In genomic region chr19:28009587-28010281, GRCm38 (mm10) we compare ENCODE assay signal across 8 mouse cellular contexts. TPM values are rescaled to one million over a fixed set of nuclear protein-coding genes. Genes with fewer than 3 reads are reported as not detected.
DNase-seq lines count a peak whose midpoint lies in the region; ATAC-seq and TF ChIP-seq lines count a peak whose summit lies in the region.

No protein-coding gene starts in this region.

- peak overlapping the region; percentile 84 for H3K9ac ChIP-seq in embryonic facial prominence, embryonic 15.5 days
- H3K9ac ChIP-seq in hindbrain, embryonic 13.5 days, result peak overlapping the region; percentile 96
- peak overlapping the region; percentile 87 for H3K9ac ChIP-seq in limb, embryonic 14.5 days (ENCODE audit: low read depth, low read length, severe bottlenecking)
- H3K9ac ChIP-seq in midbrain, embryonic 15.5 days, result peak overlapping the region; percentile 99
- H3K9ac ChIP-seq in stomach, embryonic 15.5 days, result peak overlapping the region; percentile 12; the same call in 1 of the 2 replicates

- H3K9me3 ChIP-seq in embryonic facial prominence, embryonic 15.5 days (replicated peaks), result no peaks in the 10 kb centered on the region
- H3K9me3 ChIP-seq in hindbrain, embryonic 13.5 days, result no peaks in the 10 kb centered on the region
- no peaks in the 10 kb centered on the region for H3K9me3 ChIP-seq in limb, embryonic 14.5 days (ENCODE audit: control insufficient read depth, low read length)
- no peaks in the 10 kb centered on the region for H3K9me3 ChIP-seq in midbrain, embryonic 15.5 days
- H3K9me3 ChIP-seq in stomach, embryonic 15.5 days, result no peaks in the 10 kb centered on the region

- peak overlapping the region; percentile 100 for H3K27ac ChIP-seq in embryonic facial prominence, embryonic 15.5 days (replicated peaks)
- peak overlapping the region; percentile 100 for H3K27ac ChIP-seq in hindbrain, embryonic 13.5 days
- H3K27ac ChIP-seq in limb, embryonic 14.5 days (replicated peaks; ENCODE audit: low read depth, low read length), result 0 out of 2 replicates have a peak overlapping the region, but pooled peaks have one; percentile 99
- H3K27ac ChIP-seq in midbrain, embryonic 15.5 days, result peak overlapping the region; percentile 100
- peak overlapping the region; percentile 100 for H3K27ac ChIP-seq in stomach, embryonic 15.5 days

- peak; percentile 15 for DNase-seq in adrenal gland, adult 2 months
- DNase-seq in adrenal gland, postnatal 4 days (ENCODE audit: low spot score in 2 of 2), result no peak
- peak; percentile 2 to 22 for DNase-seq in adrenal gland, postnatal 36 days
- no peak for DNase-seq in limb, embryonic 14.5 days (ENCODE audit: low spot score)

- no peaks in the 10 kb centered on the region for H3K36me3 ChIP-seq in embryonic facial prominence, embryonic 15.5 days
- no peaks in the 10 kb centered on the region for H3K36me3 ChIP-seq in hindbrain, embryonic 13.5 days
- no peaks in the 10 kb centered on the region for H3K36me3 ChIP-seq in limb, embryonic 14.5 days (ENCODE audit: control insufficient read depth, insufficient read depth, low read length)
- H3K36me3 ChIP-seq in midbrain, embryonic 15.5 days (replicated peaks), result no peaks in the 10 kb centered on the region
- no peaks in the 10 kb centered on the region for H3K36me3 ChIP-seq in stomach, embryonic 15.5 days

- under 1% methylated on average over 5 of the region's 5 CpGs for WGBS in embryonic facial prominence, embryonic 15.5 days
- whole genome bisulfite sequencing in hindbrain, embryonic 13.5 days, result 0% methylated on average over 5 of the region's 5 CpGs
- under 1% methylated on average over 5 of the region's 5 CpGs for WGBS in limb, embryonic 14.5 days
- WGBS in midbrain, embryonic 15.5 days, result 3% methylated on average over 5 of the region's 5 CpGs
- under 1% methylated on average over 5 of the region's 5 CpGs for WGBS in stomach, embryonic 15.5 days

- TF ChIP-seq POLR2A in limb, embryonic 14.5 days (IDR thresholded peaks at IDR 0.05; ENCODE audit: borderline replicate concordance, extremely low read depth, insufficient read depth, insufficient read length), result no peak

- H3K4me2 ChIP-seq in embryonic facial prominence, embryonic 15.5 days (replicated peaks), result peak overlapping the region; percentile 55
- H3K4me2 ChIP-seq in hindbrain, embryonic 13.5 days, result peak overlapping the region; percentile 67
- peak overlapping the region; percentile 67 for H3K4me2 ChIP-seq in limb, embryonic 14.5 days (replicated peaks; ENCODE audit: low read depth, low read length, severe bottlenecking)
- peak overlapping the region; percentile 67 for H3K4me2 ChIP-seq in midbrain, embryonic 15.5 days
- peak overlapping the region; percentile 65 for H3K4me2 ChIP-seq in stomach, embryonic 15.5 days

- H3K4me1 ChIP-seq in embryonic facial prominence, embryonic 15.5 days, result no peaks in the 10 kb centered on the region
- H3K4me1 ChIP-seq in hindbrain, embryonic 13.5 days (replicated peaks), result peaks cover 10% of the 10 kb centered on the region
- no peaks in the 10 kb centered on the region; the same call in 1 of the 2 replicates for H3K4me1 ChIP-seq in limb, embryonic 14.5 days (ENCODE audit: control insufficient read depth, insufficient read depth, low read length)
- peaks cover 14% of the 10 kb centered on the region for H3K4me1 ChIP-seq in midbrain, embryonic 15.5 days
- no peaks in the 10 kb centered on the region for H3K4me1 ChIP-seq in stomach, embryonic 15.5 days

- H3K27me3 ChIP-seq in embryonic facial prominence, embryonic 15.5 days, result no peaks in the 10 kb centered on the region
- H3K27me3 ChIP-seq in hindbrain, embryonic 13.5 days, result no peaks in the 10 kb centered on the region
- H3K27me3 ChIP-seq in limb, embryonic 14.5 days (ENCODE audit: control insufficient read depth, insufficient read depth, low read length), result no peaks in the 10 kb centered on the region
- no peaks in the 10 kb centered on the region for H3K27me3 ChIP-seq in midbrain, embryonic 15.5 days (replicated peaks)
- H3K27me3 ChIP-seq in stomach, embryonic 15.5 days (replicated peaks), result no peaks in the 10 kb centered on the region

- ATAC-seq in embryonic facial prominence, embryonic 15.5 days (ENCODE audit: insufficient number of reproducible peaks, low FRiP score, low TSS enrichment, low read depth), result no peak
- ATAC-seq in hindbrain, embryonic 13.5 days (ENCODE audit: low FRiP score), result no peak
- no peak for ATAC-seq in limb, embryonic 14.5 days (ENCODE audit: low FRiP score, low read depth)
- ATAC-seq in midbrain, embryonic 15.5 days (replicated peaks), result no peak
- ATAC-seq in stomach, embryonic 15.5 days (ENCODE audit: insufficient read depth, low FRiP score, low read depth), result no peak

- H3K4me3 ChIP-seq in embryonic facial prominence, embryonic 15.5 days (replicated peaks), result peak overlapping the region; percentile 89
- peak overlapping the region; percentile 92 for H3K4me3 ChIP-seq in hindbrain, embryonic 13.5 days
- H3K4me3 ChIP-seq in limb, embryonic 14.5 days (replicated peaks; ENCODE audit: low read length), result peak overlapping the region; percentile 95
- peak overlapping the region; percentile 96 for H3K4me3 ChIP-seq in midbrain, embryonic 15.5 days
- H3K4me3 ChIP-seq in stomach, embryonic 15.5 days (replicated peaks), result peak overlapping the region; percentile 95

RNA-seq across cellular contexts. Expression of gene Rfx3, which starts 1.2 kb away (rescaled TPM):
- 1 to 10 TPM; 6.6 TPM for total RNA-seq in adrenal gland, adult 2 months (2021)
- polyA plus RNA-seq in adrenal gland, adult 2 months (2012; rRNA removed), result 0.54 and 0.76 TPM in 2 replicates
- total RNA-seq in adrenal gland, postnatal 4 days (2021), result 10 to 100 TPM; 15.1 TPM
- total RNA-seq in adrenal gland, postnatal 36 days (2021), result 1 to 10 TPM; 5.4 to 8.3 TPM
- 14.3 and 16.2 TPM in 2 replicates for polyA plus RNA-seq in embryonic facial prominence, embryonic 15.5 days (2015; fragmentation: Nextera tagmentation; extraction: Ambion mirVana)
- 26.7 and 27.8 TPM in 2 replicates for polyA plus RNA-seq in hindbrain, embryonic 13.5 days (2015; fragmentation: Nextera tagmentation; extraction: Ambion mirVana)
- polyA plus RNA-seq in limb, embryonic 14.5 days (2012; rRNA removed), result 5.7 and 6.6 TPM in 2 replicates
- polyA plus RNA-seq in limb, embryonic 14.5 days (2014; fragmentation: Nextera tagmentation; extraction: Ambion mirVana), result 9.6 and 10.2 TPM in 2 replicates
- 32.2 and 33.9 TPM in 2 replicates for polyA plus RNA-seq in midbrain, embryonic 15.5 days (2015; fragmentation: Nextera tagmentation; extraction: Ambion mirVana)
- polyA plus RNA-seq in stomach, embryonic 15.5 days (2015; fragmentation: Nextera tagmentation; extraction: Ambion mirVana), result 8.7 and 9.6 TPM in 2 replicates

Comparison
In these comparisons a context has a peak if more than half of its experiments do, and no peak if none do; other contexts are left out.
1. DNase-seq: peak in adrenal gland, adult 2 months (single experiment) and adrenal gland, postnatal 36 days (2 of 2); none in adrenal gland, postnatal 4 days (0 of 2) and limb, embryonic 14.5 days (single experiment).
2. H3K9ac ChIP-seq: peak in every context shown above with its lines; median percentile 99 in midbrain, embryonic 15.5 days; 96 in hindbrain, embryonic 13.5 days; 87 in limb, embryonic 14.5 days; 84 in embryonic facial prominence, embryonic 15.5 days; 12 in stomach, embryonic 15.5 days.
3. Peak in every context shown above with its lines, with median percentiles within 50 percentile points of each other: H3K27ac ChIP-seq, H3K4me2 ChIP-seq and H3K4me3 ChIP-seq.